Mouse (Mus musculus) heart, adult 8-10 months (tissue): ENCODE data around the gene Gnl1. TPM values are rescaled to one million over a fixed set of nuclear protein-coding genes. Genes with fewer than 3 reads are reported as not detected.
"Not testable (repeated sequence)": the region's sequence is repeated elsewhere in the genome, so short reads cannot be mapped to it uniquely, and the experiment has no call there.

Experiments
- DNase-seq: peaks from one replicate; pipeline ENCODE4 v3.0.0; 2022; ENCODE audit warnings: low spot score
- total RNA-seq, 4 experiments: library from RNA; stranded (reverse); gene quantifications; 2 replicates each; pipeline ENCODE4 v1.2.4; 2022

Gnl1 gene
- total RNA-seq: 10 to 100 TPM; 32.1 to 41.0 (median 35.1) TPM

- peak; percentile 91 for DNase-seq
Measured at GRCm38 (mm10) chr17:35979401-35980362, at the start of gene Gnl1, which contains the start of gene Prr3. TSS of gene Gnl1 (plus strand) at chr17:35979851. TSS of gene Prr3 (minus strand) at chr17:35980236.

- DNase-seq: no peak
Measured at GRCm38 (mm10) chr17:35930627-35931026, 49.0 kb upstream of the Gnl1 start.

- DNase-seq: no peak
Measured at GRCm38 (mm10) chr17:35932608-35933007, 47.0 kb upstream of the Gnl1 start.

GRCm38 (mm10) chr17:35935763-35936162 lies 43.9 kb upstream of the Gnl1 start:
- not testable (repeated sequence) for DNase-seq

- no peak for DNase-seq
Measured at GRCm38 (mm10) chr17:35937700-35938348, 41.8 kb upstream of the Gnl1 start.

- no peak for DNase-seq
Measured at GRCm38 (mm10) chr17:35939108-35939507, 40.5 kb upstream of the Gnl1 start.

- DNase-seq: no peak
Measured at GRCm38 (mm10) chr17:35939941-35940340, 39.7 kb upstream of the Gnl1 start.

- DNase-seq: not testable (repeated sequence)
Measured at GRCm38 (mm10) chr17:35950946-35951345, 28.7 kb upstream of the Gnl1 start.

- DNase-seq: not testable (repeated sequence)
Measured at GRCm38 (mm10) chr17:35952559-35952958, 27.1 kb upstream of the Gnl1 start.

- no peak for DNase-seq
Measured at GRCm38 (mm10) chr17:35954665-35955064, 25.0 kb upstream of the Gnl1 start.

- DNase-seq: no peak
Measured at GRCm38 (mm10) chr17:35958533-35959223, 21.0 kb upstream of the Gnl1 start.

- no peak for DNase-seq
Measured at GRCm38 (mm10) chr17:35963279-35963678, 16.4 kb upstream of the Gnl1 start.

GRCm38 (mm10) chr17:35967621-35968020 lies 12.0 kb upstream of the Gnl1 start:
- DNase-seq: no peak

GRCm38 (mm10) chr17:35969418-35970389 lies 9.9 kb upstream of the Gnl1 start, which contains the start of gene Abcf1:
TSS of gene Abcf1 (minus strand) at chr17:35969761.
- peak; percentile 98 for DNase-seq

GRCm38 (mm10) chr17:35972131-35972530 lies 7.5 kb upstream of the Gnl1 start:
- no peak for DNase-seq

GRCm38 (mm10) chr17:35978811-35979400 lies 745 bp upstream of the Gnl1 start:
- DNase-seq: no peak

- DNase-seq: peak; percentile 48
Measured at GRCm38 (mm10) chr17:35980363-35980754, 708 bp downstream of the Gnl1 start.

- no peak for DNase-seq
Measured at GRCm38 (mm10) chr17:35981776-35982175, 2.1 kb downstream of the Gnl1 start.

GRCm38 (mm10) chr17:35991781-35992180 lies 12.1 kb downstream of the Gnl1 start:
- DNase-seq: no peak

GRCm38 (mm10) chr17:35993675-35994074 lies 14.0 kb downstream of the Gnl1 start:
- peak; percentile 73 for DNase-seq
